Mouse (Mus musculus) left cerebral cortex, adult 8-10 months (tissue): ENCODE results near the gene Trnau1ap. TPM values are rescaled to one million over a fixed set of nuclear protein-coding genes. Genes with fewer than 3 reads are reported as not detected.
A peak's percentile ranks its signal among the peaks of the same experiment; 100 is the strongest.
"Not testable (repeated sequence)": the region's sequence is repeated elsewhere in the genome, so short reads cannot be mapped to it uniquely, and the experiment has no call there.

Source experiments
- DNase-seq, 2 experiments: peaks; one replicate each; pipeline ENCODE4 v3.0.0; 2022; ENCODE audit warnings: low spot score in 2 of 2
- total RNA-seq, 4 experiments: library from RNA; stranded (reverse); gene quantifications; 2 replicates each; pipeline ENCODE4 v1.2.4; 2022

Trnau1ap gene
- total RNA-seq, 4 experiments from 2014 or later, result 20.6 to 30.6 (median 29.0) TPM

- DNase-seq, result no peak
Observed at GRCm38 (mm10) chr4:132301965-132302938, 27.1 kb downstream of the Trnau1ap start.

- DNase-seq, result no peak
Observed at GRCm38 (mm10) chr4:132301486-132301885, 27.9 kb downstream of the Trnau1ap start.

- DNase-seq, result no peak
Observed at GRCm38 (mm10) chr4:132299849-132300248, 29.5 kb downstream of the Trnau1ap start.

- DNase-seq, result no peak
Observed at GRCm38 (mm10) chr4:132295696-132296390, 33.5 kb downstream of the Trnau1ap start.

GRCm38 (mm10) chr4:132293682-132294240, 35.6 kb downstream of the Trnau1ap start:
- no peak for DNase-seq

- DNase-seq, result no peak
Observed at GRCm38 (mm10) chr4:132292988-132293387, 36.4 kb downstream of the Trnau1ap start.

- DNase-seq, result no peak
Observed at GRCm38 (mm10) chr4:132291624-132292335, 37.6 kb downstream of the Trnau1ap start.

GRCm38 (mm10) chr4:132291056-132291455, 38.3 kb downstream of the Trnau1ap start:
- DNase-seq, result no peak

GRCm38 (mm10) chr4:132288840-132289239, 40.5 kb downstream of the Trnau1ap start:
- DNase-seq, result not testable (repeated sequence)

GRCm38 (mm10) chr4:132275949-132276348, 53.4 kb downstream of the Trnau1ap start:
- no peak for DNase-seq

GRCm38 (mm10) chr4:132274156-132274862, 55.0 kb downstream of the Trnau1ap start, which contains the start of gene Taf12:
TSS of gene Taf12 (plus strand) at chr4:132274375.
- peak; percentile 84 to 89 for DNase-seq

- no peak for DNase-seq
Observed at GRCm38 (mm10) chr4:132273166-132273565, 56.2 kb downstream of the Trnau1ap start.

GRCm38 (mm10) chr4:132269740-132270560, 59.4 kb downstream of the Trnau1ap start:
- DNase-seq, result peak; percentile 81 to 86

- no peak for DNase-seq
Observed at GRCm38 (mm10) chr4:132268871-132269739, 60.2 kb downstream of the Trnau1ap start.

GRCm38 (mm10) chr4:132266835-132267349, 62.4 kb downstream of the Trnau1ap start:
- DNase-seq, result no peak

- no peak for DNase-seq
Observed at GRCm38 (mm10) chr4:132263313-132263712, 66.0 kb downstream of the Trnau1ap start.

- DNase-seq, result no peak
Observed at GRCm38 (mm10) chr4:132262358-132262616, 67.1 kb downstream of the Trnau1ap start.
